Mouse (Mus musculus) heart, postnatal 4 days (tissue): Measurements from ENCODE around the gene Pla2g12a. TPM values are rescaled to one million over a fixed set of nuclear protein-coding genes. Genes with fewer than 3 reads are reported as not detected.
A peak's percentile ranks its signal among the peaks of the same experiment; 100 is the strongest.

Experiments used
- DNase-seq: peaks from one replicate; pipeline ENCODE4 v3.0.0; 2021
- total RNA-seq, 2 experiments: library from RNA; stranded (reverse); gene quantifications; 2 replicates each; pipeline ENCODE4 v1.2.3; 2021

The Pla2g12a gene
- 10 to 100 TPM; 22.6 to 26.5 TPM for total RNA-seq

DNA sequence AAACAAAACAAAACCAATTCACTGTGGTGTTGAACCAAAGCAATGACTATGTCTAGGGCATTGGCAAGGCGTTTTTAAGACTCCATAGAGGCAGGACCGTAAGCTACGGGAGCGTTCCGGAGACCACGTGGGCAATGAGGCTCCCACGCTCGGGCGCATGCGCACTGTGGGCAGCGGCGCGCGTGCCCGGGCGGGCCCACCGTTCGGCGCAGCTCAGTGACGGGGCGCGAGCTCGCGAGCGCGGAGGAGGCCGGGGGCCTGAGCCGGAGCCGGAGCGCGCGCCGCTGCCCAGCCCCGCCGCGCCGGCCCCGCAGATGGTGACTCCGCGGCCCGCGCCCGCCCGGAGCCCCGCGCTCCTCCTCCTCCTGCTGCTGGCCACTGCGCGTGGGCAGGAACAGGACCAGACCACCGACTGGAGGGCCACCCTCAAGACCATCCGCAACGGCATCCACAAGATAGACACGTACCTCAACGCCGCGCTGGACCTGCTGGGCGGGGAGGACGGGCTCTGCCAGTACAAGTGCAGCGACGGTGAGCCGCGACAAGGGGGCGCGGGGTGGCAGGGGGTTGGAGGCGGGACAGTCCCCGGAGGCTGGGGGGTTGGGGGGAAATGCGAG is at the start of gene Pla2g12a:
Pla2g12a (plus strand) TSS at position 202 of the 617 bp plus-strand sequence.
- DNase-seq, result peak; percentile 95

DNA sequence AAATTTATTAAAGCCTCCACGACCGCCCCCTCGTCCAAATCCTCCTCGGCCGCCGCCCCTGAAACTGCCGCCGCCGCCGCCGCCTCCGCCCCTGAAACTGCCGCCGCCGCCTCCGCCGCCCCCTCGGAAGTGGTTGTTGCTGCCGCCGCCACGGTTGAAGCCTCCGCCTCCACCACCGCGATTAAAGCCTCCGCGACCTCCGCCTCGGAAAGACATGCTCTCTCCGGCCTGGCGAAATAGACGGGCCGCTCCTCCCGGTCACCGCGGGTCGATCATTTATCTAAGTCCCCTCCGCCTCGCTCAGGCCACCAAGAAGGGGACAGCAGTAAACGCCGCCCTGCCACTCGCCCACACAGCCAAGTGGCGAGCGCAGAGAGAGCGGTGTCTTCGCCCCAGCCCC is 47.8 kb upstream of the Pla2g12a start:
- peak; percentile 56 for DNase-seq

DNA sequence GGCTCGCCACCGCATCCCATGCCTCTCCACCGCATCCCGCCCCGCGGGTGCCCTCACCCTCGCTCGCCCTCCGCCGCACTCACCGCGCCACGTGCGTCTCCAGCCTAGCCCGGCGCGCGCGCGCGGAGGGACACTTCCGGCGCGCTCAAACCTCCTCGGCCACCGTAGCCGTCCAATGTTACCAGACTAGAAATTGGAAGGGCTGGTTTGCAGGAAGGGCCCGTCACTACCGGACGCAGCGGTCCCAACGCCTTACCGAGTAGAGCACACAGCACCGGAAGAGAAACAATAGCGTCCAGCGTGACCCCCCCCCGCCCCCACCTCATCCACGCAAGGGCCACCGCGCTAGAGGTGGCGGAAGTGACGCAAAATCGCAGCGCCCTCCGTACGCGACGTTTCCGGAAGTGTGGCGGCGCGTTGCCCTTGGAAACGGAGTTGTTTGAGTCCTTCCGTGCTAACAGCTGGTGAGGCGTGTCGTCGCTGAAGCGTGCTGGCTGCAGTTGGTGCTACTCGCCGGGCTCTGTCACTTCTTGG is 47.3 kb upstream of the Pla2g12a start, which contains the start of gene Gar1:
Gar1 (minus strand) TSS at position 362 of the 534 bp plus-strand sequence.
- peak; percentile 96 for DNase-seq

DNA sequence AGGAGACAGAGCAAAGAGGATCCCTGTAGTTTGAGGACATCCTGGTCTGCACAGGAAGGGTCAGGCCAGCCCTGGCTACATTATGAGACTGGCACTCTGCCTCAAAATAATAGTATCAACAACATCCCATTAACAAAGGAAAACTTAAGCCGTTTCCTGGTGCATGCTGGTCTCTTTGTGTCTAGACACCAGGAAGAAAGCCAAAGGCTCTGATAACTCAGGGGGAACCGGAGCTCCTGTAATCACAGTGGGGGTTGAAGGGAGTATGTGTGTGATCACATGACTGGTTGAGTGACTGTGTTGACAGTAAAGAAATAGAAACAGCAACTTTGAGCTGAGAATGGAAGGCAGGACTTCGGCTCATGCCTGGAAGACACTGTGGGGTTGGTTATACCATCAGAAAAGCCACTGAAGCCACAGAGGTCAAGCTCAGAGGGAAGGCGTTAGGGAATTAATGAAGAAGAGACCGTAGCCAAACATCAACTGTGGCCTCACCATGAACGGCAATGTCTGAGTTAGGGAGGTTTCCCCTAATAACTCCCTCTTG is 42.9 kb upstream of the Pla2g12a start, which contains the start of gene Cfi:
Cfi (plus strand) TSS at position 497 of the 547 bp plus-strand sequence.
- DNase-seq, result peak; percentile 7

DNA sequence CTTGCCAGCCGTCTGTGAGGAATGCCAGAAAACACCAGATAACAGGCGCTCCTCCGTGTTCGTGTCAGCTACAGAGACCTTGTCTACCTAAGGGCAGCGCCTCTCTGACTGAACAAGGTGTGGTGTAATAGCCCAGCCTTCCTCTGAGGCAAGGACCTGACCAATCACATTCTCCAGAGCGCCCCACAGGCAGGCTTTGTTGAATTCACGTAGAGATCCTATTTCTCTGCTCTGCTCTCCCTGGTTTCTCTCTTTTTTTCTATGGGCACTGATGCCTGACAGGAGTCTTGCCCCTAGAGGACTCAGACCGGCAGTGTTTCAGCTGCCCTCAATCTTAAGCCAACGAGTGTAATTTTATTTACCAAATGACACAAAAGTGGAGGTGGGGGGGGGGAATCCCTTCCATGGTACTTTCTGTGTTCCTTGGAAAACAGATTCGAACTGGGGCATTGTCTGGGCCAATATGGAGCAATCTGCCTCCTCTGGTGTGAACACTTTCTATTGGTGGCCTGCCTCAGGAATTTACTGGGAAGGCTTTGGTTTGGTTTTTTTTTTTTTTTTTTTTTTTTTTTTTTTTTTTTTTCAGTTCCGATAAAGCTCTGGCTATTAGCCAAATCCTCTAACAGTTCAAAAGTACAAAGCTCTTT is 42.2 kb upstream of the Pla2g12a start:
- DNase-seq, result peak; percentile 6

DNA sequence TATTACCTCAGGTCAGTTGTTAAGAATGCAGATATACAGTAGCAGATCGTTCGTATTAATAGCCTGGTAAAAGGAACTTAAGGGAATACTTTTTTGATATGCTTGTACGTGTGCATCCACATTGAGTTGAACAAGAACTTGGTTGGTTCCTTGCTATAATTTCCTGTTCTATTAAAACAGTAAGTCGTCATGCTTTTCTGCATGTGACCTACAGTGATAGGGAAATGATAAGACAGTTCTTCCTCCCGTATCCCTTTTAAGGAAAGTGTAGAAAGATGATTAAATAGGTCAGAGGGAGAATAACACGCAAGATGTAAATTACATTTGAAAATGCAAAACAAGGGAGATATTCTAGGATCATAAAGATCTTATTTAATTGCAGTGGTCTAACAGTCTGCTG is 41.4 kb upstream of the Pla2g12a start:
- no peak for DNase-seq

DNA sequence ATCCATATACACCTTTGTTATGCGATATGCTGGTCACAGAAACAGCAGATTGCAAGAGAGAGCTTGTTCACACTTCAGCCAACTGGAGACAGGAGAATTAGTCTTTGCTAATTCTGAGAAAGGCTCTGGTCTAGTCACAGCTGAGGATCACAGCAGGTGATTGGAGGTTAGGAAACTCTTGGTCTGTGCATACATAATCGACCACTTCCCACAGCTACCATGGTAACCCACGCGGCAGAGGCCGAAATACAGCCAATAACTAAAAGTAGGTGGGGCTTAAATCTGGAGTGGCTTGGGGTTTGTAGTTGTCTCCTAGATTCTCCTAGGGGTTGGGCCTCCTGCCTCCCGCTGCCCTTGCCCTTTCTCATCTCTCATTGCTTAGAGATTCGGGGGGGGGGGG is 40.4 kb upstream of the Pla2g12a start:
- no peak for DNase-seq

DNA sequence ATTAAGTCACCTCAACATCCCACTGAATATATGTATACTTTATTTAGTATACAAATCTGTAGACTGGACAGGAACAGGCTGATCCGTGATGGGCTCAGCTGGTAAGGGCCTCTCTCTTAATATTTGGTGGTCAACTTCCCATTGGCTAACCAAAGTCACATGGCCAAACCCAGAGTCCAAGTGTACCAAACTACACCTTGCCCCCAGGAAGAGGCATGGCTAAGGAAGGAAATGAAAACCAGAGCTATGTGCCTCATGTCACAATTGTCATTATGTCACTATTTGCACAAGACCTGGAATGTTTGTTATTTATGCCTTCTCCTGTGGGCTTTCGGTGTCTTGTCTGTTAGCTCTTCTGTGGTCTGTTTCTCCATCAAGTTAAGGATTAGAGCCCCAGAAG is 32.5 kb upstream of the Pla2g12a start:
- DNase-seq, result no peak

DNA sequence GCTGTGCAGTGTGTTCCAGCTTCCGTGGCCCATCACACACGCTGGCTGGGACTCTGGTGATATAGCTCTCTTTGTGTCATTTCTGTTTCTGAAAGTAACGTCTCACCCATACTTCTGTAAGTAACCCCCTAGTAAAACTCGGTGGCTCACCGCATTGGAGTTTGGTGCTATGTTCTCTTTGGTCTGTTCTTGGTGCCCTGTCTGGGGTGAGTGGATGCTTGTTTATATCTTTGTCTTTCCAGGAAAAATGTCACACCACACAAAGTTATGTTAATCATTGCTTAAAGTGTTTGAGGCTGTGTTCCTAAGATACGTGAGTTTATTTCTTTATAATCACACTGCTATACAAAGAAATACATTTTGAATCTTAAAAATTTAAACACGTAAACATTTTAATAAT is 31.6 kb upstream of the Pla2g12a start:
- DNase-seq, result no peak

DNA sequence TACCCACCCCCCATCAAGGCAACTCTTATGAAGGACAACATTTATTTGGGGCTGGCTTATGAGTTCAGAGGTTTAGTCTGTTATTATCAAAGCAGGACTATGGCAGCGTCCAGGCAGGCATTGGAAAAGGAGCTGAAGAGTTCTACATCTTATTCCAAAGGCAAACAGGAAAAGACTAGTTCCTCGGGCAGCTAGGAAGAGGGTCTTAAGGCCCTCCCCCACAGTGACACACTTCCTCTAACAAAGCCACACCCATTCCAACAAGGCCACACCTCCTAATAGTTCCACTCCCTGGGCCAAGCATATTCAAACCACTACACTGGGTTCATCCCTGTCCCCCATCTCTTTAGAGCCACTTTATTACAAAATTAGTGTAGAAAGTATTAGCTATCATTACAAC is 15.8 kb upstream of the Pla2g12a start:
- DNase-seq, result no peak

DNA sequence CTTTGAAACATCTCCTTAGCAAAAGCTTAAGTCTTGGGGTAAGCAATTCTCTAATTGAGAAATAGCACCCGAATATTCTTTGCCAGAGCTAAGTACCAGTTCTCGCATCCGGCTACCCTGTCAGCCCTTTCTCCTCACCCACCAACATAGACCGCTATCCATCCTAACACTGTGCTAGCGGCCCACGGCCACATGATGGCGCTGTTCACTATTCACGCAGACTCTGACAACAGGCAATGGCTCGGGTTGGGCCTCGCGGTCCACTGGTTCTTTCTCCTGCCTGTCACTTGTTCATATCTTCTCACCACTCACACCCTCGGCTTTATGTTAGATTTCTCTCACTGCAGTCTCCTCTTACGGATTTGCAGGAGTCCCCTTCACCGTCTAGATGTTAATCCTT is 14.7 kb upstream of the Pla2g12a start:
- DNase-seq, result peak; percentile 67

DNA sequence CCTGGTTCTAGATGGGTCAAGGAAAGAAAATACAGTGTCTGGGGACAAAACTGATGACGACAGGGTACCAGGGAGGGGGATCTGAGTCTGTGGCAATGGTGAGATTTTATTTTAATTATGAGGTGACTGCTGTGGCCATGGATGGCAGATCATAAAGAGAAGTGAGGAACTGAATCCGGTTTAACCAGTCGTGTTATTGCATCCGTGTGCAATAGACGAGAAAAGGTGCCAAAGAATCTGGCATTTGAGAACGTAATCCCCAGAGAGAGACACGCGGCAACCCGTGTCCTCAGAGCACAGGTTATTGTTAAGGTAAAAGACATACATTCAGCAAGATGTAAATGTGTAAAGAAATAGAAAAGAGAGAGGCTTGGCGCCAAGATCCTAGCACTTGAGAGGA is 1.1 kb upstream of the Pla2g12a start:
- no peak for DNase-seq

DNA sequence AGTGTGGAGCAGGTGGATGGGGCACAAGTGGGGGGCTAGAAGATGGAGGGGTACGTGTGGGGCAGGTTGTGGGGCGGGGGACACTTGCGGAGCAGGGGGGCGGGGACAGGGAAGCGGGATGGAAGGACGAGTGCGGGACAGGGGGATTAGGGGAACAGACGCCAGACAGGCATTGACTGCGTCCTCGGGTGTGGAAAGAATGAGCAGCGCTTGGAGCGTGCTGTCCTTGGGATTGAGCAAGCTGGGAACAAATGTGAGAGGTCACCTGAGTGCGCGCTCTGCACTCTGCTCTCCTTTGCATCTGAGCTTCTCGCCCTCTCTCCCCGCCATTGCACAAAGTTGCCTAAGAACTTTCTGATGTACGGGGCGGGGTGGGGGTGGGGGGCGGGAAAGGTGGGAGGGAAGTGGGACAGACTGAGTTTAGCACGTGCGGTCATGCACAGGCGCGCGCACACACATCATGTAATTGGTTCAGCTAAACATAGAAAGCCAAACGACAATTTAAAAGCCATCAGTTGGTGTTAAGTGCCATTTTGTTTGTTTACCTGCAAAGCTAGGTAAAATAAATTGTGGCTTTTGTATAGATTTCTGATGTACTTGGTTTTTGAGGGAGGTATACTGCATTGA is 838 bp downstream of the Pla2g12a start:
- peak; percentile 37 for DNase-seq

DNA sequence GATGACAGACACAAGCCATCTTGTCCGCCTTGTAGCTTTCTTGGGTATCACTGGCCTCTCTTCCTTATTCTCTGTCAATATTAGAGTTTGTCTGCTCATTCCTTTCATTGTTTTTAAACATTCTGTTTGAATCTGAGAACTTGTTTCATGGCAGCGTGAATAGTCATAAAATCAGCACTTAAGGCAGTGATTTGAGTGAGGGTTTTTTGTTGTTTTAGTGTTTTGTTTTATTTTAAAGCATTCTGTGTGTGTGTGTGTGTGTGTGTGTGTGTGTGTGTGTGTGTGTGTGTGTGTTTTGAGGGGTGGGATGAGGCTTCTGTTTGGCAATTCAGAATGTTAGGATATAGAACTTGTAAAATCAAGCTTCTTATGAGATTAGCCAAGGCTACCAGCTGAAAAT is 1.5 kb downstream of the Pla2g12a start:
- no peak for DNase-seq

DNA sequence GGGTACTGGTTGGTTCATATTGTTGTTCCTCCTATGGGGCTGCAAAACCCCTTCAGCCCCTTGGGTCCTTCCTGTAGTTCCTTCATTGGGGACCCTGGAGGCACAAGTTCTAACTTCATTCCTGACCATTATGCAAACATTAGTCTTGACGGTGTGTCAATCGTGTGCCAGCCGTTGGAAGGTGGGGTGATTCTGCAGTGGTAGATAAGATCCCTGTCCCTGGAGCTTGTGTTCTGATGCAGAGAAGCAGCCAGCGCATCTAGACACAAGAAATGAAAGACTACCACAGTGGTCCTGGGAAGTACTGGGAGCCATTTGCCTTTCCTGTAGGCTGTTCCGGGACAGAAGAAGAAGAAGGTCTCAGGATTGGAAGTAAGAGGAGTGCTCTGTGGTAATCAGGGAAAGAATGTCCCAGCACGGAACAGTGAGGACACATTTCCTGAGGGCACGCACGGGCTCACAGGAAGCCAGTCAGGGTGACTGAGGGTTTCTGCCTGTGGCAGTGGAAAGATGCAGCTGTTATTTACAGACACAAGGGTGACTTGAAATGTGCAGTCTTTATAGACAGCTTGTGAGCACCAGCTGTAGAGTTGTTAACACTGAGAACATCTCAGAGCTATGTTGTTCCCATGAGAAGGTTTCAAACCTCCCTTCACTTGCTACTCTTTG is 2.7 kb downstream of the Pla2g12a start:
- DNase-seq, result no peak

DNA sequence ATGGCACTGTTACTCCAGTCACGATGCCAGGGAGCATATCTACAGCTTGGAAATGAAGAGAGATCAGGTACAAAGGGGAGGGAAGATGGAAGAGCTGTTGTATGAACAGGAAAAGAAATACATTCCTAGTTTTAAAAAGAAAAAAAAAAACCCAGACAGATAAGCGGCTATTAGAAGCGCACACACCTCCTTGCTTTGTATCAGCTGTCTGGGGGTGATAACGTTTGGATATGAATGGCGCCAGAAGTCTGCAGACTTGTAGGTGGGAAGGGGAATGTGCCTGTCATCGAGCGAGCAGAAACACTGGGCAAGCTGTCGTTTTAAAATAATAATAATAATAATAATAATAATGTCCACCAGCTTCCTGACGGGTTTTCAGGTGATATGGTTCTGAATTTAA is 7.2 kb downstream of the Pla2g12a start:
- DNase-seq, result no peak

DNA sequence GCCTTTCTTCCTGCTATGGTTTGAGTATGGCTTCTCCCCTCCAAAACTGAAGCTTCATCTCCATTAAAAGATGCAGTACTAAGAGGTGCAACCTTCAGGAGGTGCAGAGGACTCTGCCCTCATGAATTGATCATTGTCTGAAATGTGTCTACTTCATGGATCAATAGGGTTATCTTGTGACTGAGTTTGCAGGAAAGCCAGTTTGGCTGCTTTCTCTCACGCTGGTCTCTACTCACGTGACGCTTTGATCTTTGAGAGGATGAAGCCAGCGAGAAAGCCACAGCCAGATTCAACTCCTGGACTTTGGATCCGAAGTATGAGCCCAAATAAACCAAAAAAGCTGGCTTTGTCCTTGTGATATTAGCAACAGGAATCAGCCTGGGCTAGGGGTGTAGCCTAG is 8.0 kb downstream of the Pla2g12a start:
- no peak for DNase-seq

DNA sequence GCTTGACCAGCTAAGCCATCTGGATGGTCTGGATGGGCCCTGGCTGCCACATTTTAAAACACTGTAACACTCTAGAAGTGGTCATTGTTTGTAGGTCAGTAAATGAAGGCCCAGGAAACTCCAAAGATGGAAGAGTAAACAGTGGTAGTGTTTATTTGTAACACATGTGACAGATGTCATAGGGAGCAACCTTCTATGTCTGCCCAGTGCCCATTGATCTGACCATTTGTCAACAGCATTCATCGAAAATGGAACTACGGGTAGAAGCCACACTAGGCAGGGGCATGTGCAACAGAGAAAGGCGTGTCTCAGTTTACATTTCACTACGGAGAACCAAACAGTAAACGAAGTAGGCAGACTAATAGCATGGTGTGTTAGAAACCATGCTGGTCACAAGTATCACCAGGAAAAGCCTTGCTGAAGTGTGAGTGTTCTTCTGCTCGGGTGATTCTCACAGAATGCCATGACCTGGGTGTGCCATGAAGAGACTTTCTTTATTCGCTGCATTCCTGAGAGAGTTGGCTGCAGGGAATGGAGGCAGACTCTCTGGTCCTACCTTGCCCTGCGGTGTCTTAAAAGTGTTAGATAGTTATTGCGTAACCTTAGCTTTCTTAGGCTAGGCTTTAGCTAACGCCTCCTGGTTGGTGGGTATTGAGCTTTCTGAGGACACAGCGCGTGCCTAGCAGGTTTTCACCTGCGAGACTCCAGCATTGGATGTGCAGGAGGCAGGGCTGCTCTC is 9.5 kb downstream of the Pla2g12a start:
- no peak for DNase-seq

DNA sequence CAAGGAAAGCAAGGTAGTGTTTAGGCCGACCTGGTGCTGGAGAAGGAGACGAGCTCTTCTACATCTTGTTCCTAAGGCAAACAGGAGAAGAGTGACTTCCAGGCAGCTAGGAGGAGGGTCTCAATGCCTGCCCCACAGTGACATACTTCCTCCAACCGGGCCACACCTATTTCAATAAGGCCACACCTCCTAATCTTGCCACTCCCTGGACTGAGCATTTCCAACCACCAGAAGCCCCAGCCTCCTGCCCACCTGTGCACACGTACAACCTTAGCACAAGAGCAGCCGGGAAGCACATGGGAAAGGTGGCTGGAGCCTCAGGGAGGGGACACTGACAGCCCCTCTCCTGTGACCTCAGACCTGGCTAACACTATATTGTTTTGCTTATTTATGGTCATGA is 13.6 kb downstream of the Pla2g12a start:
- DNase-seq, result no peak

DNA sequence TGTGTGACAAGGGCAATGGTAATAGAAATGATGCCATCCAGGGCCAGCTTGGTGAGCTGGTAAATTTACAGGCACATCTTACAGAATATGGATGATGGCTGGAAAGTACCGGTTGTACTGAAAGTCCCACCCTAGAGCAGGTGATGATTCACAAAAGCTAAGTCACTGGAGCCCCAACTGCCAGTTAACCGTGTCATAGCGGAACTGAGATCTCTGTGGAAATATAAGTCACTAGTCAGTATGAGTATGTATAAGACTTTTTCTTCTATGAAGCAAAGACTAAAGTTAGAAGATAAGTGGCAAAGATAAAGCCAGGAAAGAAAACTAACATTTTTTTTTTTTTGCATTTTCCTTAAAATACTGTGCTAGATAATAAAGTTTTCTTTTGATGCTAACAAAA is 14.7 kb downstream of the Pla2g12a start:
- no peak for DNase-seq

DNA sequence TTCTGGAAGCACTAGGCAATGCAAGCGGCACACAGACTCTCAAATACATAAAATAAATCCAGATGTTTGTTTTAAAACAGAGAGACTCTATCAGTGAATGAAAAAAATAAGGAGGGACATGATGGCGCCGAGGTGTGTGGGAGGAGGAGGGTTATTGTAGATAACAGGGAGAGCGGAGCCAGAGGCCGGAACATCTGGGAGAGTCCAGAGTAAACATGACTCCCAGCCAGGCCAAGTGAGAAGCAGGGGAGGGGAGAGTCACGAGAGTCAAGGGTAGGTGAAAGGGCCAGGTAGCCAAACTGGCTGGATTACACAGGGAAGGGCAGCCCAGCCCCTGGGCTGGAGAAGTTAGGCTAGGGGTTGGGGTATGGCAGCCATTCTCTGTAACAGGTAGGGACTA is 18.2 kb downstream of the Pla2g12a start:
- no peak for DNase-seq

DNA sequence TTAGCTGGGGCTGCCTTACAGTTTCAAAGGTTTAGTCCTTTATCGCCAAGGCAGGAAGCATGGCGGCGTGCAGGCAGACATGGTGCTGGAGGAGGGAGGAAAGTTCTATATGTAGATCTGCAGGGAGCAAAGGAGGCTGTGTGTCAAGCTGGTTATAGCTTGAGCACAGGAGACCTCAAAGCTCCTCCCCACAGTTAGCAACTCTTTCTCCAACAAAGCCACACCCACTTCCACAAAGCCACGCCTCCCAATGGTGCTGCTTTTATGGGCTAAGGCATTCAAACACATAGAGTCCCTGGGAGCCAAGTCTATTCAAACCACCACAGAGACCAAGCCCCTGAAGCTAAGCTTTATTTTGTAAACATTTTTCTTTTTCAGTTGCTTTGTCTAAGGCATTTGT is 20.5 kb downstream of the Pla2g12a start:
- no peak for DNase-seq
